Mouse (Mus musculus) layer of hippocampus, postnatal 36 days (tissue): Measurements from ENCODE around the gene Ccr7. TPM values are rescaled to one million over a fixed set of nuclear protein-coding genes. Genes with fewer than 3 reads are reported as not detected.

ENCODE experiments used
- DNase-seq, 2 experiments: peaks; one replicate each; pipeline ENCODE4 v3.0.0; 2022
- total RNA-seq, 2 experiments: library from RNA; stranded (reverse); gene quantifications; 2 replicates each; pipeline ENCODE4 v1.2.3; 2021

Gene Ccr7
- total RNA-seq, 2 experiments from 2014 or later: not detected

- no peak for DNase-seq
Observed at GRCm38 (mm10) chr11:99136961-99137360, 17.9 kb downstream of the Ccr7 start.

- DNase-seq: no peak
Observed at GRCm38 (mm10) chr11:99136361-99136760, 18.5 kb downstream of the Ccr7 start.

GRCm38 (mm10) chr11:99135047-99135440, 19.8 kb downstream of the Ccr7 start:
- DNase-seq: no peak

- DNase-seq: no peak
Observed at GRCm38 (mm10) chr11:99134266-99135046, 20.4 kb downstream of the Ccr7 start.

- no peak for DNase-seq
Observed at GRCm38 (mm10) chr11:99133285-99133897, 21.5 kb downstream of the Ccr7 start.

- no peak for DNase-seq
Observed at GRCm38 (mm10) chr11:99132091-99132730, 22.7 kb downstream of the Ccr7 start.

- DNase-seq: no peak
Observed at GRCm38 (mm10) chr11:99131463-99131840, 23.4 kb downstream of the Ccr7 start.

- no peak for DNase-seq
Observed at GRCm38 (mm10) chr11:99130736-99131462, 24.0 kb downstream of the Ccr7 start.

GRCm38 (mm10) chr11:99129287-99129686, 25.6 kb downstream of the Ccr7 start:
- no peak for DNase-seq

- DNase-seq: no peak
Observed at GRCm38 (mm10) chr11:99127785-99128682, 26.8 kb downstream of the Ccr7 start.

- DNase-seq: no peak
Observed at GRCm38 (mm10) chr11:99126482-99127253, 28.2 kb downstream of the Ccr7 start.

- DNase-seq: no peak
Observed at GRCm38 (mm10) chr11:99124635-99125029, 30.2 kb downstream of the Ccr7 start.

- no peak for DNase-seq
Observed at GRCm38 (mm10) chr11:99123977-99124634, 30.8 kb downstream of the Ccr7 start.

GRCm38 (mm10) chr11:99122703-99123102, 32.2 kb downstream of the Ccr7 start:
- DNase-seq: no peak

- no peak for DNase-seq
Observed at GRCm38 (mm10) chr11:99121218-99121631, 33.7 kb downstream of the Ccr7 start.

GRCm38 (mm10) chr11:99120524-99121217, 34.2 kb downstream of the Ccr7 start:
- peak in 1 of 2 experiments; percentile 10 for DNase-seq

GRCm38 (mm10) chr11:99118963-99119362, 35.9 kb downstream of the Ccr7 start:
- no peak for DNase-seq

- no peak for DNase-seq
Observed at GRCm38 (mm10) chr11:99118420-99118819, 36.5 kb downstream of the Ccr7 start.

- DNase-seq: no peak
Observed at GRCm38 (mm10) chr11:99117907-99118306, 37.0 kb downstream of the Ccr7 start.

- no peak for DNase-seq
Observed at GRCm38 (mm10) chr11:99115940-99116339, 38.9 kb downstream of the Ccr7 start.
